Mouse (Mus musculus): ENCODE data around the gene Nfyc.

GRCm38 (mm10) chr4:120830767-120831166 lies 605 bp downstream of the Nfyc start:
- TF ChIP-seq POLR2A (IDR thresholded peaks at IDR 0.05; ENCODE audit: low read depth, low read length) (no peak), CTCF (IDR thresholded peaks at IDR 0.05; ENCODE audit: extremely low read depth, insufficient read depth, insufficient read length, insufficient replicate concordance) (no peak)
